Mouse (Mus musculus) left cerebral cortex, adult 11 months (tissue): ENCODE measurements around the gene Cib3.
A peak's percentile ranks its signal among the peaks of the same experiment; 100 is the strongest.

Experiments
- DNase-seq: peaks from one replicate; pipeline ENCODE4 v3.0.0; 2022; ENCODE audit warnings: low spot score

Gene Cib3

DNA sequence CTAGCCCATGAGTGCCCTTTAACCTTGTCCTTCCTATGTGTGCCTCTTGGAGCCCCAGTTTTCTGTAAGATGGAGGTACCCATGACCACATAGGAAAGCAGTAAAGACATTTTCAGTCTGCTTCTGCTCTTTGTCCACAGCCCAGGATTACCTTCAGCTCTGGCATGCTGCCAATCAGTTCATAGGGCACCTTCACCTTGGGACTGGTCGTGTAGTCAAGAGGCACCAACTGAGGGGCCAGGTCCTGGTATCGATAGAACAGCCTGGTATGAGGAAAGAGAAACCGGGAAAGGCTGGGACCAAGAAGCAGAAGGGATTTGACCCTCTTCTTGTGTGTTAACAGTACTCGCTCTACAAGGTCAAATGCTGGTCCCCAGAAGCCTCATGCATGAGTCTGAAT lies 2.4 kb downstream of the Cib3 start:
- DNase-seq, result no peak

GRCm38 (mm10) chr8:72208582-72208981 lies 4.1 kb downstream of the Cib3 start:
- no peak for DNase-seq

DNA sequence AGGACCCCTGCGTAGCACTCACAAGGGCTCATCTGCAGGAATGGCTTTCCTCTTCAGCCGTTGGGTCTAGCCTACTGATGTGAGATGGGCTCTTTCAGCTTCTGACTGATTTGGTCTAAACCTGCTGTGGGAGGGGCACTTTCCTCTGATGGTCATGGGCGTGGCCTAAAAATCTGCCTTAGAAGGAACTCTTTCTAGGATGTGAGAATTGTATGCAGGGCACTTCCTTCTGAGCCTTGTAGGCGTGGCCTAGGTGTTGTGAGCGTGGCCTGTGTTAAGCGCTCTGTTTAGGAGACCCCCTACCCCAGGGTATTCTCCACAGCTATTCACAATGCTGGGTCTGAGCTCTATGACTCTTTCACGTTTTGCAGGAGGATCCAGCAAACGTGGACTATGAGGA lies 14.6 kb downstream of the Cib3 start:
- DNase-seq, result no peak

DNA sequence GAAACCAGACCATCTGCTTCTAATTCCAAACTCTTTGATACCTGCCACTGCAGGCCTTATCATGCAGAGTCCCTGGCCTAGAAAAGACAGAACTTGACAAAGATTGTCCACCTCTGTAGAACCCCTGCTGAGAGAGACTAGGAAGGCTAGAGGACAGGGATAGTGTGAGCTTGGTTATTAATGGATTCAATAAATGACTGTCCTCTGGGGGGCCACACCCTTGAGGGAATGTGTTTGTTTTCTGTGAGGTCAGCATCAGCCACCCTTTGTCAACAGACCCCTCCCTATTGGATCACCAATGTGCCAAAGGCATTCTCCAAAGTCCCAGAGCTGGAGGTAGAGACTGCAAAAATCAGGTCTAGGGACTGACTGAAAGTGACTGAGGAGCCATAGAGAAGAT lies 20.6 kb downstream of the Cib3 start:
- DNase-seq, result no peak

DNA sequence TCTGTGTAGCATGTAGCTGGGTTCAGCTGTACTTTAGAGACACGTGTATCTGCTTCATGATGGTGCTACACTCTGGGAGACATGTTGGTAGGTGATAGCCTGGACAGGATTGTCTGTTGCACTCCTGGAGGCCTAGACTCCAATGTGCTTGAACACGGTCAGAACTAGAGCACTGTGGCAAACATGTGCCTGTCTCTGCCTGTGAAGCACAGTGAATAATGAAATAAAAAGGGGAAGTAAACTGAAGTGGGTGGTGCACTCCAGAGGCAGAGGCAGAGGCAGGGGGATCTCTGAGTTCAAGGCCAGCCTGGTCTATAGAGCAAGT lies 22.5 kb downstream of the Cib3 start:
- no peak for DNase-seq

DNA sequence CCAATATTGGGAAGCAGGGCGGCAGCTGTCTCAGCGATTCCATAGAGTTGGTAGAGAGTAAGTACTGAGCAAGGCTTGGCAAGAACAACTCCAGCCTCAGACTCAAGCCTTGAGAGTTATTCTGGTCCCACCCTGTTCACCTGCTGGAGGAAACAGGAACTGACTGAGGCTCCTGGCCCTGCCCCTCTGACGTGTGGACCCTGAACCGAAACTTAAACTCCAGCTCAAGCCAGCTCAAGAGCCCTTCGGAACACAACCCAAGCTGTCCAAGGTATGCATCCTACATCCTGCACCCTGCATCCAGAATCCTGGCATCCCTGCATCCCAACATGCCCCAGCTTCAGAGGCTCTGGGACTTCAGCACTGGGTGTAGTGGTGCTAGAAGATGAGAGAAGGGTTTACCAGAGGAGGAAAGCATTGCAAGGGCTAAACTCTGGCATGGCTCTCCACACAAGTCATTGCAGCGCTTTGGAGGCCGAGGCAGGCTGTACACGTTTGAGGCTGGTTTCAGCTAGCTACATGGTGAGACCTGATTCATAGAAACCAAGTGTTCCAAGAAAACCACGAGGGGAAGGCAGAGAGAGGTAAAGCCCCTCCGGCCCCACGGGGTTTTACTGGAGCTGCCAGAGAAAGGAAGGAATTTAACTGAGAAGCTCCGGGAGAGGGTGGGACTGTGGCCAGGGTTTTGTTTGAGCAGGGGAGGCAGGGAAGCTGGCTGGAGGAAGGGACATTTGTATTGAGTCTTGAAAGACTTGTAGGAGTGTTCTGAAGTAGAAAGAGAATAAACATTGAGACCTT lies 23.0 kb downstream of the Cib3 start, which contains the start of gene Hsh2d:
Gene Hsh2d (plus strand): TSS at position 222 of the 798 bp plus-strand sequence.
- no peak for DNase-seq

- DNase-seq, result no peak
Measured at GRCm38 (mm10) chr8:72187793-72188331, 24.8 kb downstream of the Cib3 start.

- DNase-seq, result no peak
Measured at GRCm38 (mm10) chr8:72183554-72184202, 29.0 kb downstream of the Cib3 start.

GRCm38 (mm10) chr8:72177346-72177925 lies 35.2 kb downstream of the Cib3 start:
- DNase-seq, result no peak

DNA sequence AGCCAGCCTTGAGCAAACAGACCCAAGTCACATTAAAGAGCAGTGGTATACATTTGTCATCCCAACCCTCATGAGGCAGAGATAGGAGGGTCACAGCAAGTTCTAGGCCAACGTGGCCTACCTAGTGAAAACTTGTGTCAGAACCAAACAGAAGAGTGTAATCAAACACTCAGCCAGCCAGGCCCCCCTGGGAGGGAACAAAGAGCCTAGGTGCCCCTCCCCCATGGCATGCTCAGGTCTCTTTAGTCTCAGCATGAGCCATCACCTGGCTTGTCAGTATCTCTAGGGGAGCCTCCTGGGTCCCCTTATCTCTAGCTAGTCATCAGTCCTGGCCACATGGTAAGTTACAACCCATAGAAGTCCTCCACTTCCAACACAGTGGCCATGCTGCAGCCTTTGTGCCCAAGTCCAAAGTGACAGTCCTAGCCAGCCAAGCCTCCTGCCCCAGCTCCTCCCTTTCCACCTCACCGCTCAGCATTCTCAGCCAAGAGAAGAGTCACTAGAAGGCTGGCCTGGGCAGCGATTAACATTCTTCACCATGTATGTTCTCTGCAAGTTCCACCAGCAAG lies 42.9 kb downstream of the Cib3 start:
- no peak for DNase-seq

- DNase-seq, result no peak
Measured at GRCm38 (mm10) chr8:72169098-72169668, 43.5 kb downstream of the Cib3 start.

- no peak for DNase-seq
Measured at GRCm38 (mm10) chr8:72162821-72163220, 49.8 kb downstream of the Cib3 start.

GRCm38 (mm10) chr8:72160707-72161697 lies 51.6 kb downstream of the Cib3 start, which contains the start of gene Rab8a:
Gene Rab8a, plus strand, starts transcription at chr8:72161200.
- peak; percentile 100 for DNase-seq

DNA sequence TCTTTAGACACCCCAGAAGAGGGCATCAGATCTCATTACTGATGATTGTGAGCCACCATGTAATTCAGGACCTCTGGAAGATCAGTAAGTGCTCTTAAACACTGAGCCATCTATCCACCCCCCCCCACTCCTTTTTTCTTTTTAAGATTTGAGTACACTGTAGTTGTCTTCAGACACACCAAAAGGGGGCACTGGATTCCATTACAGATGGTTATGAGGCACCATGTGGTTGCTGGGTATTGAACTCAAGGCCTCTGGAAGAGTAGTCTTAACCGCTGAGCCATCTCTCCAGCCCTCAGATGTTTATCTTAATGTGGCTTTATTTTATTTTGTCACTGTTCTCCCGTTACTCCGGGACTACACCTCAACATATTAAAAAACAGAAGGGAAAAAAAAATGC lies 52.6 kb downstream of the Cib3 start:
- no peak for DNase-seq

DNA sequence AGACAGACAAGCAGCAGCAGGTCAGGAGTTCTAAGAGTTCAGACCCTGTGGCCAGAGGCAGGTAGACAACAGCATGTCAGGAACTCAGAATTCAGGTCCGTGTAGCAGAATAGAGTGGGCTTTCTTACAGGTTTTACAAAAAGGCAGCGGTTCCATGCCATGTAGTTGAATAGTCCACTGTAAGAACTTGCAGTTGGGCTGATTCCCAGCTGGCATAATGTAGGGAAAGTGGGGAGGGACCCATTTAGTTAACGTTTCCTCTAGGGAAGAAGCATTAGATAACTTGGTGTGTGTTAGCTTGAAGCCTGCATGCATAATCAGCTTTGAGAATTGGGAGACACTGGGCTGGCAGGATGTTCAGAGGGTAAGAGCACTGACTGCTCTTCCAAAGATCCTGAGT lies 53.9 kb downstream of the Cib3 start:
- no peak for DNase-seq

DNA sequence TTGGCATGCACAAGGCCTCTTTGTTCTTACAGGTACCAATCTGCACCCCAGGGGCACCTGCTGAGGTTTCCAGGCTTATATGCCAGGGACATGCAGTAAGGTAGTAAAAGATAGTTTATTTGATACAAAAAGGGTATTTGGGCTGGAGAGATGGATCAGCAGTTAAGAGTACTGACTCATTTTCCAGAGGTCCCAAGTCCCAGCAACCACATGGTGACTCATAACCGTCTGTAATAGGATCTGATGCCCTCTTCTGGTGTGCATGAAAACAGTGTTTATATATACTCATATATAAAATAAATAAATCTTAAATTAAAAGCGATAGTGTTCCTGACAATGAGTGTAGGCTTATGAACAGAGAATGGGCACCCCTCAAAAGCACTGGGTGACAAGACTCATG lies 54.5 kb downstream of the Cib3 start:
- no peak for DNase-seq
